Mouse (Mus musculus): ENCODE measurements around the gene Snx29. TPM values are rescaled to one million over a fixed set of nuclear protein-coding genes. Genes with fewer than 3 reads are reported as not detected.

The Snx29 gene
- total RNA-seq, 4 experiments from 2014 or later, result 7.4 to 11.8 (median 10.2) TPM

DNA sequence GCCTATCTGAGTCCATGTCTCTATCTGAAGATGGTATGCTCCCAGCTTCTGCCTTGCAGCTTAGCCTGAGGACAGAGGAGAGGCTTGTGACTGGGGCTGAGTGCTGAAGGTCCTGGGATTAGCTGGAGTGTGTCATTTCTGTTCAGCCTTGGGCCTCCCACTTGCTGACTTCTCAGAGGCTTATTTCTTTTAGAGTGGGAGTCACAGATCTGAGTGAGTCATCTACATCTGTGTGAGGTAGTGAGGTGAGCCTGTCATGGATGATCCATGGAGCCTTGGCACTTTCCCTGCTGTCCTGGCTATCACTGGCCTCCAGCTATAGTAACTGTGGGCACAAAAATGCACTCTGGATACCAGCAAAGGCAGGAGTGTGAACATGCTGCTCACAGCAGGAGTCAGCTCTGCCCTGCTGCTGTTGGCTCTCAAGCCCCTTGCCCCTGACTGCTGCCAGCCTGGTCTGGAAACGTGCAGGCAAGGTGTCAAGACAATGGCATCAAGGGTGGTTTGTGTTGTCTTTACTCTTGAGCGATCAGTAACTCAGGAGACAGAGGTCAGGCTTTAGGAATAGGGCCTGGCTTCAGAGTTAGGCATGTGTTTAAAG is 390.7 kb downstream of the Snx29 start:
- no peak for DNase-seq (ENCODE audit: low spot score in 2 of 2)

DNA sequence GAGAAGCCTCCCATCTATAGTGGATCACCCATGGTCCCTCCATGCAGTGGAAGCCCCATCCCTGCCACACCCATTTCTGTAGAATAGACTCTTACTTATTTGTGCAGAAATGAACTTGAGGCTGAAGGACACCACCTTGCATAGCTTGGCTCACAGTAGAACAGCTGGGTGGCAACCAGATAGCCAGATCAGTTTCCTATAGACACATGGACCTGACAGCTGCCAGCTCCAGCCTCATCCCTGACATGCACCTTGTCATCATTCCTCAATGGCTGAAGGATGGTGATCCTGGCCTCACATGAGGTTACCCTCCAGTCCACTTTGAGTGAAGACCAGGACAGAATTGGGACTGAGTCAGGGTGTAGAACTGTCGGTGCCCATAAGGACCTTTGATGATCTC is 394.2 kb downstream of the Snx29 start:
- DNase-seq (ENCODE audit: low spot score in 2 of 2), result no peak

DNA sequence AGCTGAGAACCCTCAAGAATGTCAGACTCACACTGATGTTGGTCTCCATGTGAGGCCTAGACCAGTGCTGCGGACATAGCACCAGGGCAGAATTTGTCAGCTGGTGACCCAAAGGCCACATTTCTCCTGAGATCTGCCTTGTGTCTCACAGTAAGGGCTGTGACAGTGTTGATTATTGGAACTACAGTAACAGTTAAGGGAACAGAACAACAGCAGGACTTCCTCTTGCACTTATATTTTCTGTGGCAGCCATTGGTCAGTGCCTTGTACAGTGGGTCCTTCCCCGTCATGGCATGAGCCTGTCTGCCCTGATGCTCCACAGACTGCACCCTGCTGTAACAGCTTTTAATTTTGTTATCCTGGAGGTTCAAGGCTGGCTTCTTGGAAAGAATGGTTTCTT is 403.2 kb downstream of the Snx29 start:
- DNase-seq (ENCODE audit: low spot score in 2 of 2), result no peak

GRCm38 (mm10) chr16:11727331-11727730 is 404.6 kb downstream of the Snx29 start:
- no peak for DNase-seq (ENCODE audit: low spot score in 2 of 2)

DNA sequence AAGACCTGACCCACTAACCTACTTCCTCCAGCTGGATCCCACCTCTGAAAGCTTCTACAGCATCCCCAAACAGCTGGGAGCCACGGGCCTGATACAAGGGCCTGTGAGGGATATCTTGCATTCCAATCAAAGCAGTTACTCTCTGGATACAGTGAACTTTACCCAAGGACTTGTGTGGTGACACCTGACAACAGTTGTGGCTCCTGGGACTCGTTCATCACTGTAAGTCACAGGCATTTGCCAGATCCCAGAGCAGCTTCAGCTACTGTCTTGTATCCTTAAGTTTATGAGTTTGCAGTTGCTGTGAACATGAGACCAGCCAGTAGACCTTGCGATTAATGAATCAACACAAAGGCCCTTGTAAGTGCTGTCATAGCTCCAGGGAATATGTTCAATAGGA is 405.4 kb downstream of the Snx29 start:
- no peak for DNase-seq (ENCODE audit: low spot score in 2 of 2)

DNA sequence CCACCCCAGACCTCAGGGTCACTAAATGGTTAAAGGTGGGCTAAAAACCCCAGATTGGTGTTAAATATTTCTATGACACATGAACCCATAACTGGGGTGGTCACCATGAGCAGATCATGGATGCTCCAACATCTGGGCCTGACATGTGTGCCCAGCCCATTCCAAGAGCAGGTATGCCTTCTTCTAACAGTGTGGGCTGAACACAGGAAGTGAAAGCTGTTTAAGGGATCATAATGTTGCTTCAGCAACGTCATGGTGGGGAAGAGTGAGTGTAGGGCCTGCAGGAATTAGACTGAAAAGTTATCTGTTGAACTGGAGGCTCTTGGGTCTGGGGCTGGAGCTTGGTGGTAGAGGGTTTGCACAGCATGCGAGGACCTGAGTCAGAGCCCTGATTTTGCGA is 405.9 kb downstream of the Snx29 start:
- no peak for DNase-seq (ENCODE audit: low spot score in 2 of 2)

- DNase-seq (ENCODE audit: low spot score in 2 of 2), result no peak
Measured at GRCm38 (mm10) chr16:11729111-11729510, 406.4 kb downstream of the Snx29 start.

- DNase-seq (ENCODE audit: low spot score in 2 of 2), result no peak
Measured at GRCm38 (mm10) chr16:11729815-11730214, 407.1 kb downstream of the Snx29 start.

- no peak for DNase-seq (ENCODE audit: low spot score in 2 of 2)
Measured at GRCm38 (mm10) chr16:11731014-11731535, 408.4 kb downstream of the Snx29 start.

DNA sequence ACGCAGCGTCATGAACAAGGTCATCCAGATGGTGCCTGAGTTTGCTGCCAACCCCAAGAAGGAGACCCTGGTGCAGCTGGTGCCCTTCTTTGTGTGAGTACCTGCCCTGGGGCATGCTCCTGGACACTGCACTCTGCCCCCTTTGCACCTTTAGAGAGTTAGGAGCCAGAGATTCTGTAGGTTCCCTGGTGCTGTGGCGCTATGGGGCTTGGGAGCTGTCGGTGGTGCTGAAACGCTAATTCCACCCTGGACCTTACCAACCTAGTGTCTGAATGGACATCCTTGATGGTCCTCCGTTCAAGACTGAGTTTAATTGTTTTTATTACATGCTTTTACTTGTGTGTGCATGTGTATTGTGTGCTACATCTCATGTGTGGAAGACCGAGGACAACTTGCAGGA is 415.6 kb downstream of the Snx29 start:
- DNase-seq (ENCODE audit: low spot score in 2 of 2), result no peak

GRCm38 (mm10) chr16:11741951-11742350 is 419.2 kb downstream of the Snx29 start:
- no peak for DNase-seq (ENCODE audit: low spot score in 2 of 2)

DNA sequence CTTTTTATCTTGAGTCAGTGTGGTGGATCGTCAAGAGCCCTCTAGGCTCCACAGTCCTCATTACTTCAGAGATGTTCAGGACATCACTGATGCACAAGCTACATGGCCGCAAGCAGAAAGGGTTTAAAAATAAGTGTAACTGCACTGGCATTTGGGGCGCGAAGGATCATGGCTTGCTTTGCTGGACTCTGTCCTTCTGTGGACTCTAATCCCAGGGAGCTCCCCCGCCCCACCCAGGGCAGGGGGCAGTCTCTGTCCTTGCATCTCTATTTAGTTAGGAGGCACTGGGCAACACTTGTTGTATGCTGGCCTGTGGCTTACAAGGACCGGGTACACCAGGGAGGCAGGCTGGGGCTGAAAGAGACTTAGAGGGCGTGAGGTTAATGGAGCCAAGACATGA is 419.6 kb downstream of the Snx29 start:
- no peak for DNase-seq (ENCODE audit: low spot score in 2 of 2)

- no peak for DNase-seq (ENCODE audit: low spot score in 2 of 2)
Measured at GRCm38 (mm10) chr16:11743013-11743412, 420.3 kb downstream of the Snx29 start.

DNA sequence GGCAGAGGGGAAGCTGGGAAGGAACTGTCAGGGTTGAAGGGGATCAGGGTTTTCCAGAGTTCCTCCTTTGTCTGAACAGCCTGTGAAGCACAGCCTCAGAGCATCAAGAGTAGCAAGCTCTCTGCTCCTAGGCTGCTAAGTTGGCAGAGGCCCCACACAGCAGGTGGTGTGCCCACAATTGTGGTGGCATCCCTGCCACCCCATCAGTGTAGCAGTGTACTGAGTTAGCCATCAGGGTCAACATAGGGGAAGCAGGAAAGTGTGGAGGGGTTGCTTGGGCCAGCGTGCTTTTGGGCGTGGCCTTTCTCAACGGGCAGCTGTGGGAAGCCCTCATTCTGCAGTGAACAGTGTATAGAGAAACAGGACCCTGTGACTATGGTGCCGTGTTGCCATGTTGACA is 421.0 kb downstream of the Snx29 start:
- DNase-seq (ENCODE audit: low spot score in 2 of 2), result no peak

- DNase-seq (ENCODE audit: low spot score in 2 of 2), result no peak
Measured at GRCm38 (mm10) chr16:11746036-11746435, 423.3 kb downstream of the Snx29 start.

GRCm38 (mm10) chr16:11747867-11748266 is 425.2 kb downstream of the Snx29 start:
- no peak for DNase-seq (ENCODE audit: low spot score in 2 of 2)

GRCm38 (mm10) chr16:11749111-11749510 is 426.4 kb downstream of the Snx29 start:
- no peak for DNase-seq (ENCODE audit: low spot score in 2 of 2)

- DNase-seq (ENCODE audit: low spot score in 2 of 2), result no peak
Measured at GRCm38 (mm10) chr16:11750605-11751004, 427.9 kb downstream of the Snx29 start.

DNA sequence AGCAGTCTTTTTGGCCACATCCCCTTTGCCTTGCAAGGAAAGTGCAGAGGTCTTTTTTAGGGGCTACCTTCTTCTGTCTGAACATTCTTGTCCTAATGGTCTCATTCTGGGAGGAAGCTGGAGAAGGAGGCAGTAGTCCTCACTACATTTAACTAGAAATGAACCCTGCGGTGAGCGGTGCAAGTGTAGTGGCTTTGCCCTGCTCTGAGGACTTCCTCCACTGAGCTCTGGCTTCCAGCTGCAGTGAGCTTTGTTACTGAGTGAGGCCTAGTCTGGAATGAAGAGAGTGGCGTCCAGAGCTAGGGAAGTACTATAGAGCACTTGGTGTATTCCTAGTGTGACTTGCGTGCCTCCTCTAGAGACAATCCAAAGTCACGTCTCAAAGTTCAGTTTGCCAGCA is 429.8 kb downstream of the Snx29 start:
- DNase-seq (ENCODE audit: low spot score in 2 of 2), result no peak

- no peak for DNase-seq (ENCODE audit: low spot score in 2 of 2)
Measured at GRCm38 (mm10) chr16:11753466-11753865, 430.8 kb downstream of the Snx29 start.

GRCm38 (mm10) chr16:11754136-11754535 is 431.4 kb downstream of the Snx29 start:
- DNase-seq (ENCODE audit: low spot score in 2 of 2), result no peak

DNA sequence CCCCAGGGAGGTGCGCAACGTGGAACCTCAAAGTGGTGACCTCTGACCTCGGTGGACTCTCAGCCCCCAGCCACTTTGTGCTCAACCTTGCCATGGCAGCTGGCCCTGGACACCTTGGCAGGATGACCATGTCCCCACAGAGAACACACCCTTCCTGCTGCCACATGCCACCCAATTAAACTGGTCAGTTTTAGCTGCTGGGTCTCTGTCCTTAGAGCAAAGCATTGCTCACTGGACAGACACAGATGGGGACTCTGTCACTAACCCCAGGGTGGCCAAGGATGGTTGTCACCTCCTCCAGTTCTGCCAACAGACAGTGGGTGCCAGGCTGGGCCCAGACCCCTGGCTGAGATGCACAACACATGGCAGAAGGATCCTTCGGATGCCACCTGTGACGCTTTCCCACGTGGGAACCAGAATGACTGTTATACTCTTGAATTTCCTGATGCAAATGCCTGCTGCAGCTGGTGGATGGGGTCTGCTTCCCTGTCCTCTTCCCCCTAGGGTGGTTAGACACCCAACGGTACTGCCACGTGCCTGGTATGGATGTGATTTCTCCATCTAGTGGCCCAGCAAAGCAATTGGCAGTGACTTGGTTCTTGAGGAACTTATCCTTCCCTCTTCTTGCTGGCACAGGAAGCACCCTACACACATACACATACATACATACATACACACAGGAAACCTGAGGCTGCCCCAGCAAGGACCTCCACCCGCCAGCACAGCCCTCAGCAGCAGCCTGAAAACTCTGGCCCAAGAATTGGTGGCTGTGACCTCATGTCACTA is 432.8 kb downstream of the Snx29 start:
- no peak for DNase-seq (ENCODE audit: low spot score in 2 of 2)

Data from gastrocnemius, adult 8-10 months (tissue).